Mouse (Mus musculus): Measurements from ENCODE around the gene Washc2. TPM values are rescaled to one million over a fixed set of nuclear protein-coding genes. Genes with fewer than 3 reads are reported as not detected.
"Not testable (repeated sequence)": the region's sequence is repeated elsewhere in the genome, so short reads cannot be mapped to it uniquely, and the experiment has no call there.

Washc2 gene
- polyA plus RNA-seq (2015; fragmentation: Nextera tagmentation; extraction: Ambion mirVana) = 68.4 and 76.4 TPM in 2 replicates

DNA sequence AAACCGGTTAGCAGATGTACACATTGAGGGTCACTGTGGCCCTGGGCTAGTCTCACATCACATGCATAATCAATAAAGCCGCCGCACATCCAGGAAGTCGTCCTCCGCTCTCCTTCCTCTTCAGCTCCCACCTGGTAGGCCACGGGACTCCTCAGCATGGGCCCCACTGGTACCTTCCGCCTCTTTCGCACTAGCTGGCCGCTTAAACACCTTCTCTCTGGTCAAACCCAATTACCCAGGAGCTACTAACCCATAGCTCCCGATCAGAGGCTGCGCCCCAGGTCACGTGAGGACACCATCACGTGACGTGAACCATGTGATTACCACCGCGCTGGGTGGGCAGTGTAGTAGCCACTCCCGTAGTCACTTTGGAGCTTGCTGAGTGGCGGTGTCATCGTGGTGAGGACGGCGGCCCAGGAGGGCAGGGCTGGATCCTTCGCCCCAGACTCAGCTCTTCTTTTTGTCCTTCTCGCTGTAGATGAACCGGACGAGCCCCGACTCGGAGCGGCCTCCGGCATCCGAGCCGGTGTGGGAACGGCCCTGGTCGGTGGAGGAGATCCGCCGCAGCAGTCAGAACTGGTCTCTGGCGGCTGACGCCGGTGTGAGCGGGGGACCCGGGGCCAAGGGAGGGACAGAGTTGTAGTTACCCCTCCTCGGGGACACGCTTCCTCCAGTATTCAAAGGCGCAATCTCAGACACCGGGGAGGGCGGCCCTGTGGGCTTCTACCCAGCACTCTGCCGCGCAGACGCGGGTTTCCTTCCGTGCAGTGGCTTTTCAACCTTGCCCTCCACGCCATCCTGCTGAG is at the start of gene Washc2:
Washc2 (plus strand) TSS at position 310 of the 806 bp plus-strand sequence.
- H3K4me1 ChIP-seq = peaks cover 28% of the 10 kb centered on the region
- under 1% methylated on average over 51 of the region's 51 CpGs for WGBS

DNA sequence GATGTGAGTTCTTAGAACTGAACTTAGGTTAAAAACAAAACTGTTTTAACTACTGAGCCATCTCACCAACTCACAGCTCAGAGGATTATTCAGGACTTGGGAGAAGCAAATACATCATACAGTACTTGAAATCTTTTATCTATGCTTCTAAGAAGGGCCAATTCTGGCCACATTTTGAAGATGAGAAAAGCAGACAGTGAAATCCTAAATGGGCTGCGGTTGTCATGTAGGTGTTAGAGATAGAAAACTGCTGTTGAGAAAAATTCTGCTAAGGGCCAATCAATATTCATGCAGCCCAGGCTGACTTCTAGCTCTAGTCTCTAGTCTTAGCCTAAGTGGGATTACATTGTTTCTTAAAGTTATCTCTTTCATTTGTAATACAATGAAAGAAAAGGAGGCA is 41.5 kb upstream of the Washc2 start:
- H3K9me3 ChIP-seq = no peaks in the 10 kb centered on the region
- no peaks in the 10 kb centered on the region for H3K27me3 ChIP-seq (replicated peaks)
- 95% methylated on average over 1 of the region's 1 CpGs for WGBS
- H3K27ac ChIP-seq = no peak overlapping the region
- ATAC-seq (replicated peaks) = no peak
- 0 out of 2 replicates have a peak, but pooled peaks cover 3% of the 10 kb centered on the region for H3K36me3 ChIP-seq (replicated peaks)
- H3K4me2 ChIP-seq = no peak overlapping the region
- no peak overlapping the region for H3K4me3 ChIP-seq
- H3K4me1 ChIP-seq = no peaks in the 10 kb centered on the region
- no peak overlapping the region for H3K9ac ChIP-seq

More for the DNA sequence above, at the start of gene Washc2:
- Histone ChIP-seq H3K36me3 (replicated peaks) (peaks cover 18% of the 10 kb centered on the region), H3K27me3 (replicated peaks) (no peaks in the 10 kb centered on the region), H3K4me3 (peak within 1 kb of the TSS; percentile 75), H3K9ac (peak within 1 kb of the TSS; percentile 76), H3K4me2 (peak within 1 kb of the TSS; percentile 72), H3K27ac (peak within 1 kb of the TSS; percentile 81), H3K9me3 (no peaks in the 10 kb centered on the region)
- ATAC-seq (replicated peaks) = peak; percentile 99

DNA sequence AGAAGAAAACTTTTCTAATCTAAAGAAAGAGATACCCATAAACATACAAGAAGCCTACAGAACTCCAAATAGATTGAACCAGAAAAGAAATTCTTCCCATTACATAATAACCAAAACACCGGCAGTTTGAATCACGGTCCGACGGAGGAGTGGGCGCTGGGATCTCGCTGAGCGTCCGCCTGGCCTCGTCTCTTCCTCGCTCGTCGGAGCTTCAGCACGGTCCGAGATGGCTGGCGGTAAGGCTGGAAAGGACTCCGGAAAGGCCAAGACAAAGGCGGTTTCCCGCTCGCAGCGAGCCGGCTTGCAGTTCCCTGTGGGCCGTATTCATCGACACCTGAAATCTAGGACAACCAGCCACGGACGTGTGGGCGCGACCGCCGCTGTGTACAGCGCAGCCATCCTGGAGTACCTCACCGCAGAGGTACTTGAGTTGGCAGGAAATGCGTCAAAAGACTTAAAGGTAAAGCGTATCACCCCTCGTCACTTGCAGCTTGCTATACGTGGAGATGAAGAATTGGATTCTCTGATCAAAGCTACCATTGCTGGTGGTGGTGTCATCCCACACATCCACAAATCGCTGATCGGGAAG is 34.2 kb upstream of the Washc2 start:
- H3K4me3 ChIP-seq; H3K27me3 ChIP-seq (replicated peaks); H3K9me3 ChIP-seq; H3K27ac ChIP-seq; H3K36me3 ChIP-seq (replicated peaks); H3K4me1 ChIP-seq; ATAC-seq (replicated peaks); H3K4me2 ChIP-seq; H3K9ac ChIP-seq: not testable (repeated sequence)
- 72% methylated on average over 37 of the region's 37 CpGs for WGBS

GRCm38 (mm10) chr6:116178376-116178775 is 29.5 kb upstream of the Washc2 start:
- H3K36me3 ChIP-seq (replicated peaks) = no peaks in the 10 kb centered on the region
- H3K9me3 ChIP-seq = no peaks in the 10 kb centered on the region
- WGBS = 98% methylated on average over 2 of the region's 2 CpGs
- H3K27me3 ChIP-seq (replicated peaks) = no peaks in the 10 kb centered on the region
- no peaks in the 10 kb centered on the region for H3K4me1 ChIP-seq
- ATAC-seq (replicated peaks) = no peak
- H3K4me2 ChIP-seq = no peak overlapping the region
- H3K4me3 ChIP-seq = no peak overlapping the region
- H3K9ac ChIP-seq = no peak overlapping the region
- no peak overlapping the region for H3K27ac ChIP-seq

- Histone ChIP-seq H3K9me3 (no peaks in the 10 kb centered on the region), H3K4me3 (no peak overlapping the region), H3K27me3 (replicated peaks) (no peaks in the 10 kb centered on the region), H3K4me2 (no peak overlapping the region), H3K36me3 (replicated peaks) (no peaks in the 10 kb centered on the region), H3K9ac (no peak overlapping the region), H3K4me1 (no peaks in the 10 kb centered on the region), H3K27ac (no peak overlapping the region)
- WGBS = 75% methylated on average over 3 of the region's 3 CpGs
- no peak for ATAC-seq (replicated peaks)
These were observed 27.1 kb upstream of the Washc2 start for GRCm38 (mm10) chr6:116180731-116181130.

DNA sequence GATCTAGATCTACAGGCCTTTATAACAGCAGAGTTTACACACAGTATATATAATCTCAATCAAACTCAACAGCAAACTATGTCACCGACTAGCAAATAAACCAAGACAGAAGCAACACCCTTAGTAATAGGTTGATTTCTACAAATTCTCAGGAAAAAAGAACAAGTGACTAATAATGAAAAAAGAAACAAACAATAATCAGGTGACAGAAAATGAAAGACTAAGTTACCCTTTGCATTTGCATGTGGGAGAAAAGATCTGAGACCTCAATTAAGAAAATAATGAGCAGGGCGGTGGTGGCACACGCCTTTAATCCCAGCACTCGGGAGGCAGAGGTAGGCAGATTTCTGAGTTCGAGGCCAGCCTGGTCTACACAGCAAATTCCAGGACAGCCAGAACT is 24.3 kb upstream of the Washc2 start:
- no peaks in the 10 kb centered on the region for H3K9me3 ChIP-seq
- H3K36me3 ChIP-seq (replicated peaks) = no peaks in the 10 kb centered on the region
- H3K4me3 ChIP-seq = no peak overlapping the region
- H3K27me3 ChIP-seq (replicated peaks) = no peaks in the 10 kb centered on the region
- H3K9ac ChIP-seq = no peak overlapping the region
- no peaks in the 10 kb centered on the region for H3K4me1 ChIP-seq
- H3K4me2 ChIP-seq = no peak overlapping the region
- no peak overlapping the region for H3K27ac ChIP-seq
- no peak for ATAC-seq (replicated peaks)
- WGBS = 85% methylated on average over 5 of the region's 5 CpGs

- Histone ChIP-seq H3K4me3 (no peak overlapping the region), H3K4me1 (peaks cover 24% of the 10 kb centered on the region), H3K4me2 (no peak overlapping the region), H3K36me3 (replicated peaks) (no peaks in the 10 kb centered on the region), H3K9me3 (no peaks in the 10 kb centered on the region), H3K27me3 (replicated peaks) (no peaks in the 10 kb centered on the region), H3K9ac (no peak overlapping the region), H3K27ac (no peak overlapping the region)
- WGBS = 47% methylated on average over 2 of the region's 2 CpGs
- no peak for ATAC-seq (replicated peaks)
These were observed 21.4 kb upstream of the Washc2 start for GRCm38 (mm10) chr6:116186485-116186884.

- no peak overlapping the region for H3K4me2 ChIP-seq
- no peak overlapping the region for H3K9ac ChIP-seq
- H3K27me3 ChIP-seq (replicated peaks) = no peaks in the 10 kb centered on the region
- peaks cover 39% of the 10 kb centered on the region for H3K4me1 ChIP-seq
- ATAC-seq (replicated peaks) = no peak
- no peaks in the 10 kb centered on the region for H3K9me3 ChIP-seq
- 86% methylated on average over 1 of the region's 1 CpGs for whole genome bisulfite sequencing
- H3K27ac ChIP-seq = no peak overlapping the region
- no peaks in the 10 kb centered on the region for H3K36me3 ChIP-seq (replicated peaks)
- H3K4me3 ChIP-seq = no peak overlapping the region
These were observed 18.4 kb upstream of the Washc2 start for GRCm38 (mm10) chr6:116189417-116189816.

DNA sequence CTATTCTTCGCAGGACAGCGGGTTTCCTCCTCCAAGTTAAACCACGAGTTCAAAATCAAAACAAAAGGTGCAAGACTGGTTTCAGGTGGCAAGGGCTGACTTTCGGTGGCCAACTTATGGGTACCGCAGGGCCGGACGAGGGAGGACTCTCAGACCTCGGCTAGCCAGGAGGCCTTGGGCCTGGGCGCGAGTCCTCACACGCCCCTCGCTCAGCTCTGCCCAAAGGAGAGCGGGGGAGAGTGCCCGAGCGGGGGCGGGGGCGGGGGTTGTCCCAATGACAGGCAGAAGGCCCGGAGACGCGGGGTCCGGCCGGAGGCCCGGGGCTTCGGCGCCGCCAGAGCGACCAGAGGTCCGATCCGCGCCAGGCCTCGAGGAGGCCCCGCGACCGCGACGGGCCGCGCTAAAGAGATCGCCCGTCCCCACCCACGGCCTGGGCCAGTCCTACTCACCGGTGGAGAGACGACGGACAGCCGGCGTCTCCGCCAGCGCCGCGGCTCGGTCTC is 15.0 kb upstream of the Washc2 start:
- Histone ChIP-seq H3K4me1 (peaks cover 39% of the 10 kb centered on the region), H3K27ac (peak overlapping the region; percentile 89), H3K9ac (peak overlapping the region; percentile 93), H3K9me3 (no peaks in the 10 kb centered on the region), H3K4me2 (peak overlapping the region; percentile 86), H3K36me3 (replicated peaks) (no peaks in the 10 kb centered on the region), H3K27me3 (replicated peaks) (no peaks in the 10 kb centered on the region), H3K4me3 (peak overlapping the region; percentile 96)
- ATAC-seq (replicated peaks) = peak; percentile 93
- under 1% methylated on average over 41 of the region's 51 CpGs for WGBS

- Histone ChIP-seq H3K4me3 (peak within 1 kb of the TSS; percentile 96), H3K4me1 (peaks cover 38% of the 10 kb centered on the region), H3K36me3 (replicated peaks) (no peaks in the 10 kb centered on the region), H3K27ac (peak within 1 kb of the TSS; percentile 89), H3K4me2 (peak within 1 kb of the TSS; percentile 86), H3K27me3 (replicated peaks) (no peaks in the 10 kb centered on the region), H3K9ac (peak within 1 kb of the TSS; percentile 93), H3K9me3 (no peaks in the 10 kb centered on the region)
- peak; percentile 92 for ATAC-seq (replicated peaks)
- under 1% methylated on average over 51 of the region's 68 CpGs for WGBS
These were observed 14.1 kb upstream of the Washc2 start, which contains the start of gene Tmcc1 for GRCm38 (mm10) chr6:116193394-116194393. Tmcc1 (minus strand) TSS chr6:116193486.

GRCm38 (mm10) chr6:116195811-116196210 is 12.0 kb upstream of the Washc2 start:
- no peaks in the 10 kb centered on the region for H3K36me3 ChIP-seq (replicated peaks)
- 59% methylated on average over 8 of the region's 8 CpGs for WGBS
- H3K4me1 ChIP-seq = peaks cover 22% of the 10 kb centered on the region
- H3K9ac ChIP-seq = no peak overlapping the region
- no peak overlapping the region for H3K27ac ChIP-seq
- H3K4me2 ChIP-seq = no peak overlapping the region
- no peaks in the 10 kb centered on the region for H3K9me3 ChIP-seq
- no peaks in the 10 kb centered on the region for H3K27me3 ChIP-seq (replicated peaks)
- ATAC-seq (replicated peaks) = no peak
- no peak overlapping the region for H3K4me3 ChIP-seq

GRCm38 (mm10) chr6:116198173-116198572 is 9.7 kb upstream of the Washc2 start:
- Histone ChIP-seq H3K4me3 (no peak overlapping the region), H3K9ac (no peak overlapping the region), H3K27ac (no peak overlapping the region), H3K27me3 (replicated peaks) (no peaks in the 10 kb centered on the region), H3K4me2 (no peak overlapping the region), H3K4me1 (peaks cover 6% of the 10 kb centered on the region), H3K9me3 (no peaks in the 10 kb centered on the region), H3K36me3 (replicated peaks) (no peaks in the 10 kb centered on the region)
- ATAC-seq (replicated peaks) = no peak
- 33% methylated on average over 3 of the region's 3 CpGs for WGBS
